Mouse (Mus musculus): Measurements from ENCODE around the gene Bace1. TPM values are rescaled to one million over a fixed set of nuclear protein-coding genes. Genes with fewer than 3 reads are reported as not detected.

The Bace1 gene
- polyA plus RNA-seq (2012; rRNA removed; ENCODE audit: low replicate concordance), result 30.5 and 56.5 TPM in 2 replicates

DNA sequence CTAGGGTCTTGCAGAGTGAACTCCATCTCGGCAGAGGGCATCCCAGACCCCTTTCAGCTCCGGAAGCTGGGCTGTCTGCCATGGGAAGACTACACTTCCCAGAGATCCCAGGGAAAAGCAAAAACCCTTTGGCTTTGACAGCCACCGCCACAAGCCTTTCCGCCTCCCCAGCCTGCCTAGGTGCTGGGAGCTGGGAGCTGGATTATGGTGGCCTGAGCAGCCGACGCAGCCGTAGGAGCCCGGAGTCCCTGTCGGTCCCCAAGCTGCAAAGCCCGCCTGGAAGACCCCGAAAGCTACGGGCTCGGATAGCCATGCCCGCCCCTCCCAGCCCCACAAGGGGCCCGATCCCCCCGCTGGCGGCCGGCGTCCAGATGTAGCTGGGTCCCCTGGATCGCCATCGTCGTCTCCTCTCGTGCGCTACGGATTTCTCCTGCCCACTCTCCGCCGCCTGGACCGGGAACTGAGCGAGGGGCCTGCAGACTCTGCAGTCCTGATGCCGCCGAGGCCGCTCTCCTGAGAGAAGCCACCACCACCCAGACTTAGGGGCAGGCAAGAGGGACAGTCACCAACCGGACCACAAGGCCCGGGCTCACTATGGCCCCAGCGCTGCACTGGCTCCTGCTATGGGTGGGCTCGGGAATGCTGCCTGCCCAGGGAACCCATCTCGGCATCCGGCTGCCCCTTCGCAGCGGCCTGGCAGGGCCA, at the start of gene Bace1:
Gene Bace1, plus strand, starts transcription at position 147 of the 705 bp plus-strand sequence.

DNA sequence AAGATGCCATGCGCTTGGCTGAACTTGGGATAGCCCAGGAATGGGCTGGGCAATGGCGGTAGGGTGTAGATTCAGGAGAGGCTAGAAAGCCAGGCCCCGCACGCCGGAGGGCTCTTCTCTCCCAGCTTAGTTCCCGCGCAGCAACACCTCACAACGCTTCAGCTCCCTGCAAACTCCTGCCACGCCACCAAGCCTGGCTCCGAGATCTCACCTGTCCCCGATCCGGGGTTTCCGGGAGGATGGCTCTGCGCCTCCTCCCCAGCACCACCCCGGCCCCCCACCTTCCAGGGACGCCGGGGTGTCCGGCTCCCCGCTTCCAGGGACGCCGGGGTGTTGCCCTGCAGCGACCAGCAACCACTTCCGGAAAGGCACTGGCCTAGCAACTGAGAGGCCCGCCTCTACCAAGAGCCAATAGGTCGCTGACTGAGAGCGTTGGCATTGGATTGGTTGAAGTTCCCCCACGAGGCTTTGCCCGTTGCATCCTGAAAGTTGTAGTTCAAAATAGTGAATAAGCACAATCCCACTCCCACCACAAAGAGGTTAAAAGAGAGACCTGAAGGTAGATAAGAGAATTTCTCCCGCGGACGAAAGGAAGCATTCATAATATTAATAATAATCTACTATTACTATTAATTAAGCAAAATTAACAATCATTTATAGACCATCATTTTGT, 10.0 kb upstream of the Bace1 start, which contains the start of gene Cep164:
Gene Cep164, minus strand, starts transcription at position 401 of the 673 bp plus-strand sequence.

GRCm38 (mm10) chr9:45906355-45907077, 68.1 kb downstream of the Bace1 start, which contains the start of the genes Pcsk7 and Rnf214:
Pcsk7 (plus strand) TSS chr9:45906497.
Rnf214 (minus strand) TSS chr9:45906911.

Other genes with a start within 250 kb of the Bace1 start
- gene Cep164, start 9.9 kb upstream of the Bace1 start, polyA plus RNA-seq (2012; rRNA removed; ENCODE audit: low replicate concordance), result 14.6 and 21.1 TPM in 2 replicates
- gene Pcsk7, start 67.9 kb downstream of the Bace1 start, polyA plus RNA-seq (2012; rRNA removed; ENCODE audit: low replicate concordance), result 32.5 and 46.6 TPM in 2 replicates
- gene Rnf214, start 68.3 kb downstream of the Bace1 start, polyA plus RNA-seq (2012; rRNA removed; ENCODE audit: low replicate concordance), result 16.6 and 21.5 TPM in 2 replicates
- gene Tagln, start 97.5 kb downstream of the Bace1 start, polyA plus RNA-seq (2012; rRNA removed; ENCODE audit: low replicate concordance), result 196 and 1,166 TPM in 2 replicates
- gene Sidt2, start 116.7 kb downstream of the Bace1 start, polyA plus RNA-seq (2012; rRNA removed; ENCODE audit: low replicate concordance), result 496 and 1,099 TPM in 2 replicates
- 25.0 and 28.5 TPM in 2 replicates for gene Pafah1b2, start 174.1 kb downstream of the Bace1 start, polyA plus RNA-seq (2012; rRNA removed; ENCODE audit: low replicate concordance)
- gene Sik3, start 174.2 kb downstream of the Bace1 start, polyA plus RNA-seq (2012; rRNA removed; ENCODE audit: low replicate concordance), result 17.9 and 25.2 TPM in 2 replicates